Mouse (Mus musculus) G1E (cell line): ENCODE data around the gene Dlgap1. TPM values are rescaled to one million over a fixed set of nuclear protein-coding genes. Genes with fewer than 3 reads are reported as not detected.

Experiments
- ATAC-seq: 2 replicates; pipeline ENCODE4 v1.8.0; 2016; ENCODE audit warnings: mild to moderate bottlenecking; ENCODE audit not compliant: insufficient number of reproducible peaks, poor library complexity, low FRiP score, severe bottlenecking; ENCODE audit errors: extremely low read depth
- DNase-seq: peaks from one replicate; pipeline ENCODE4 v3.0.0; 2012; ENCODE audit warnings: low spot score
- H3K27me3 ChIP-seq: 2 replicates; pipeline ENCODE4 v1.6.1; 2012; ENCODE audit warnings: mild to moderate bottlenecking, low read length, inconsistent platforms; ENCODE audit not compliant: insufficient read depth
- H3K36me3 ChIP-seq: replicated peaks from 2 replicates; pipeline ENCODE3; 2012; ENCODE audit warnings: mild to moderate bottlenecking, inconsistent platforms
- H3K4me1 ChIP-seq: 2 replicates; pipeline ENCODE4 v1.6.1; 2012; ENCODE audit warnings: low read depth, low read length, inconsistent platforms, mixed read lengths; ENCODE audit not compliant: insufficient read depth
- H3K4me3 ChIP-seq: 2 replicates; pipeline ENCODE4 v1.5.1; 2012; ENCODE audit warnings: low read depth, mild to moderate bottlenecking, inconsistent platforms, low read length, moderate library complexity, mixed read lengths
- H3K9me3 ChIP-seq: replicated peaks from 2 replicates; pipeline ENCODE4 v1.6.1; 2012; ENCODE audit warnings: inconsistent platforms
- CTCF ChIP-seq: IDR thresholded peaks from 2 replicates; pipeline ENCODE4 v1.5.1; 2012; ENCODE audit warnings: low read depth, low read length, inconsistent platforms, mixed read lengths
- GATA1 ChIP-seq: IDR thresholded peaks from 2 replicates; pipeline ENCODE4 v1.6.1; 2012; ENCODE audit warnings: borderline replicate concordance, low read length, inconsistent platforms, mixed read lengths
- GATA2 ChIP-seq: IDR thresholded peaks from 2 replicates; pipeline ENCODE4 v1.6.1; 2012; ENCODE audit warnings: low read depth, low read length, inconsistent platforms, borderline replicate concordance
- POLR2AphosphoS5 ChIP-seq: IDR thresholded peaks from 2 replicates; pipeline ENCODE4 v1.6.1; 2012; ENCODE audit warnings: low read depth, low read length, inconsistent platforms; ENCODE audit not compliant: insufficient replicate concordance
- TAL1 ChIP-seq: conservative IDR thresholded peaks from 2 replicates; pipeline ENCODE4 v1.6.1; 2012; ENCODE audit warnings: low read depth, low read length, inconsistent platforms, mixed read lengths
- polyA plus RNA-seq: library from polyadenylated mRNA; stranded (reverse); fragments of >175 nt; gene quantifications from 2 replicates; pipeline ENCODE4 v1.2.3, GENCODE M21; 2012
- total RNA-seq, 2 experiments: library from RNA; stranded (forward) in 1 of 2; stranded (reverse) in 1 of 2; fragments of 200-1000 nt in 1 of 2; fragments of >200 nt in 1 of 2; fragmentation: Nextera tagmentation in 1 of 2; gene quantifications; 2 replicates each; pipeline ENCODE4 v1.2.3; 2014 to 2017

Dlgap1 gene
- total and polyA plus RNA-seq, 3 experiments, result 0.22 TPM; not detected in 2

- ATAC-seq, result no peak
- no peak overlapping the region for H3K4me3 ChIP-seq
- DNase-seq, result no peak
- no peak for TF ChIP-seq GATA1
- TF ChIP-seq GATA2, result no peak
- TF ChIP-seq POLR2AphosphoS5, result no peak
- no peak for TF ChIP-seq TAL1
- TF ChIP-seq CTCF, result no peak
- no peaks in the 10 kb centered on the region for H3K4me1 ChIP-seq
- H3K9me3 ChIP-seq, result peaks cover 55% of the 10 kb centered on the region
- H3K27me3 ChIP-seq, result no peaks in the 10 kb centered on the region
- H3K36me3 ChIP-seq, result no peaks in the 10 kb centered on the region
Measured at GRCm38 (mm10) chr17:70588691-70589090, 619.8 kb downstream of the Dlgap1 start.

GRCm38 (mm10) chr17:70589140-70589539 is 620.3 kb downstream of the Dlgap1 start:
- Histone ChIP-seq H3K36me3 (no peaks in the 10 kb centered on the region), H3K4me1 (no peaks in the 10 kb centered on the region), H3K27me3 (no peaks in the 10 kb centered on the region), H3K4me3 (no peak overlapping the region), H3K9me3 (peaks cover 50% of the 10 kb centered on the region)
- TF ChIP-seq TAL1 (no peak), GATA1 (no peak), CTCF (no peak), GATA2 (no peak), POLR2AphosphoS5 (no peak)
- DNase-seq (no peak), ATAC-seq (no peak)

- no peak for ATAC-seq
- no peaks in the 10 kb centered on the region for H3K4me1 ChIP-seq
- no peak overlapping the region for H3K4me3 ChIP-seq
- H3K27me3 ChIP-seq, result no peaks in the 10 kb centered on the region
- no peak for TF ChIP-seq GATA1
- no peak for TF ChIP-seq TAL1
- no peak for TF ChIP-seq GATA2
- TF ChIP-seq CTCF, result no peak
- TF ChIP-seq POLR2AphosphoS5, result no peak
- DNase-seq, result no peak
- peaks cover 50% of the 10 kb centered on the region for H3K9me3 ChIP-seq
- no peaks in the 10 kb centered on the region for H3K36me3 ChIP-seq
Measured at GRCm38 (mm10) chr17:70590506-70590905, 621.6 kb downstream of the Dlgap1 start.

- no peak for DNase-seq
- H3K4me1 ChIP-seq, result no peaks in the 10 kb centered on the region
- H3K36me3 ChIP-seq, result no peaks in the 10 kb centered on the region
- ATAC-seq, result no peak
- H3K4me3 ChIP-seq, result no peak overlapping the region
- peaks cover 38% of the 10 kb centered on the region for H3K9me3 ChIP-seq
- no peaks in the 10 kb centered on the region for H3K27me3 ChIP-seq
- TF ChIP-seq CTCF, result no peak
- TF ChIP-seq GATA2, result no peak
- no peak for TF ChIP-seq GATA1
- no peak for TF ChIP-seq POLR2AphosphoS5
- no peak for TF ChIP-seq TAL1
Measured at GRCm38 (mm10) chr17:70594277-70594676, 625.4 kb downstream of the Dlgap1 start.

DNA sequence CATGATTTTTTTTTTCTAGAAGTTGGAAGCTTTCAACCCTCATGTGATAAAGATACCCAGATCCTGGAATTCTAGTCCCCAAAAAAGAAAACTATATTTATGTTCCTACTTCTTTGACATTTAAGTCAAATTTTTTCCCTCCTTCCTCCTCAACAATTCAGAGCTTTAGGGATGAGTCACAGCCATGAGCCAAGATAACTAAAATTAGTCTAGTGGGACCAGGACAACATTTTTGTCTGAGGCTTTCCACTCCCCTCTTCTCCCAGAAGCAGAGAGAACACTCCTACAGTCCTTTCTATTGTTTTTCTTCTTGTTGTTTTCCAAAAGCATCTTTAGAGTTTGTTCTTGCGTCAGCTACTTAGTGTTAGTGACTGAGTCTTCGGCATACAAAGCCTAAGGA is 627.5 kb downstream of the Dlgap1 start:
- no peak for TF ChIP-seq GATA1
- TF ChIP-seq GATA2, result no peak
- TF ChIP-seq CTCF, result no peak
- TF ChIP-seq POLR2AphosphoS5, result no peak
- TF ChIP-seq TAL1, result no peak
- DNase-seq, result no peak
- ATAC-seq, result no peak

GRCm38 (mm10) chr17:70600462-70600861 is 631.6 kb downstream of the Dlgap1 start:
- ATAC-seq (no peak), DNase-seq (no peak)
- peaks cover 26% of the 10 kb centered on the region for H3K9me3 ChIP-seq
- no peaks in the 10 kb centered on the region for H3K27me3 ChIP-seq
- no peaks in the 10 kb centered on the region for H3K4me1 ChIP-seq
- H3K36me3 ChIP-seq, result no peaks in the 10 kb centered on the region
- TF ChIP-seq TAL1, result no peak
- no peak for TF ChIP-seq POLR2AphosphoS5
- no peak for TF ChIP-seq CTCF
- no peak for TF ChIP-seq GATA1
- TF ChIP-seq GATA2, result no peak
- H3K4me3 ChIP-seq, result no peak overlapping the region

More for the DNA sequence above, 627.5 kb downstream of the Dlgap1 start:
- Histone ChIP-seq H3K4me1 (no peaks in the 10 kb centered on the region), H3K27me3 (no peaks in the 10 kb centered on the region), H3K36me3 (no peaks in the 10 kb centered on the region), H3K4me3 (no peak overlapping the region), H3K9me3 (peaks cover 39% of the 10 kb centered on the region)

GRCm38 (mm10) chr17:70602051-70602450 is 633.2 kb downstream of the Dlgap1 start:
- H3K36me3 ChIP-seq, result no peaks in the 10 kb centered on the region
- no peak for DNase-seq
- H3K9me3 ChIP-seq, result peaks cover 27% of the 10 kb centered on the region
- no peak overlapping the region for H3K4me3 ChIP-seq
- H3K4me1 ChIP-seq, result no peaks in the 10 kb centered on the region
- no peak for ATAC-seq
- TF ChIP-seq GATA2 (no peak), TAL1 (no peak), CTCF (no peak), POLR2AphosphoS5 (no peak), GATA1 (no peak)
- H3K27me3 ChIP-seq, result no peaks in the 10 kb centered on the region
